Mouse (Mus musculus): ENCODE data around the gene Hmgcll1. TPM values are rescaled to one million over a fixed set of nuclear protein-coding genes. Genes with fewer than 3 reads are reported as not detected.

Gene Hmgcll1
- 5.3 and 6.7 TPM in 2 replicates for polyA plus RNA-seq (2016; fragmentation: Nextera tagmentation; extraction: Ambion mirVana)

DNA sequence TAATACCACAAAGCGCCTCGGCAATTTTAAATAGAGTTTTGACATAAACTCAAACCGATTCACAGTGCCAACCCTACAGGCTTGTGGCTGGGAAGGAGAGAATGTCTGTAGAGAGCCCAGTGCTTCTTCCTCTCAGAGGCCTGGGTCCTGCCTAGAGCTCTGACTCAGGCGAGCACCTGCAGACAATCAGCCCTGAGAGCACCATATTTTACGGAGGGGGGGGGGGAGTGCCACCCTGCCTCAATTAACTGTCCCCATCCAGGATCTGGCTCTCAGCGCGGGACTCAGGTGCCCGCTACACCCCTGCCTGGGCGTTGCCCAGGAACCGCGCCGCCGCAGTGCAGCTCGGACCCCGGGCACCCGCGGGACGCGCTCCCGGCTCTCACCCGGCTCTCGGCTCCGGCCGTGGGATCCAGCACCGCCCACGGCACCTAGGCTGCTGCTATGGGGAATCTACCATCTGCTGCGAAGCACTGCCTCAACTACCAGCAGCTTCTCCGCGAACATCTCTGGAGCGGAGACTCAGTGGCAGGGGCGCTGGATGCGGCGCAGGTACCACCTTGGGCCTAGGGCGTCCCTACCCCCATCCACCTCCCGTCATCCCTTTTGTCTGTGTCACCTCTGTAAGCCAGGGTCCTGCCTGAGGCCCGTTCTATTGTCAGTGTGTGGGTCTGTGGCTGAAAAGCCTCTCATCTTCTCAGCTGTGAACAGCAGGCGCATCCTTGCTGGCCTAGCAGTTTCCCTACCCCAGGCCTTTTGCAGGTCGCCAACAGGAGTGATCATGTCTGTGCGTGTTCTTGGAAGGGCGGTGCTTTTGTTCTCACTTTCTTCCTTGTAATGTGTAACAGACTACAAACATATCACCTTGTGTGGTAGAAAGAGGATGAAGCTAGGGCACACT is at the start of gene Hmgcll1:
Hmgcll1 (plus strand) TSS at position 225 of the 901 bp plus-strand sequence.
- no peaks in the 10 kb centered on the region for H3K27me3 ChIP-seq
- H3K9ac ChIP-seq (replicated peaks) = peak within 1 kb of the TSS; percentile 70
- peaks cover 26% of the 10 kb centered on the region for H3K4me1 ChIP-seq (replicated peaks)
- peak; percentile 79 for ATAC-seq (ENCODE audit: insufficient number of reproducible peaks, insufficient read depth, low FRiP score, low TSS enrichment, low read depth)
- H3K36me3 ChIP-seq = no peaks in the 10 kb centered on the region
- H3K9me3 ChIP-seq = no peaks in the 10 kb centered on the region
- peak within 1 kb of the TSS; percentile 58 for H3K4me3 ChIP-seq (replicated peaks)
- 4% methylated on average over 40 of the region's 40 CpGs for WGBS
- peak within 1 kb of the TSS; percentile 84 for H3K27ac ChIP-seq
- peak within 1 kb of the TSS; percentile 81 for H3K4me2 ChIP-seq

DNA sequence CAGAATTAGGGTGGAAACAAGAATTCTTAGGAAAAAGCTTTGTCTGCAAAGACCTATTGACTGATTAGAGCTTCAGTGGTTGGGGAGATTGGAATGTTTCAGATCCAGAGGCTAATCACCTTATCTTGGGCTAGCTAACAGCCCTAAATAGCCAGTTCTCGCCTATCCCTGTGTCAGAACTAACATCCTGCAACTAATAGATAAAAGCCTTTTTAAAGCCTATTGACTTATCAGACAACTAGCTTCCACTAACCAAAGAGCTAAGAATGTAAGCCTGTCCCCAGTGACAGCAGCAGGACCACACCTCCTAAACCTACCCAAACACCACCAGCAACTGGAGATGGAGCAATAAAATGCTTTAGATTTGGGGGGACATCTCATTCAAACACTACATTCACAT is 34.6 kb upstream of the Hmgcll1 start:
- Histone ChIP-seq H3K4me1 (replicated peaks) (no peaks in the 10 kb centered on the region), H3K9me3 (no peaks in the 10 kb centered on the region), H3K27ac (no peak overlapping the region), H3K4me3 (replicated peaks) (no peak overlapping the region), H3K27me3 (no peaks in the 10 kb centered on the region), H3K9ac (replicated peaks) (no peak overlapping the region), H3K4me2 (no peak overlapping the region), H3K36me3 (no peaks in the 10 kb centered on the region)
- no peak for ATAC-seq (ENCODE audit: insufficient number of reproducible peaks, insufficient read depth, low FRiP score, low TSS enrichment, low read depth)
- WGBS = 39% methylated on average over 1 of the region's 1 CpGs

DNA sequence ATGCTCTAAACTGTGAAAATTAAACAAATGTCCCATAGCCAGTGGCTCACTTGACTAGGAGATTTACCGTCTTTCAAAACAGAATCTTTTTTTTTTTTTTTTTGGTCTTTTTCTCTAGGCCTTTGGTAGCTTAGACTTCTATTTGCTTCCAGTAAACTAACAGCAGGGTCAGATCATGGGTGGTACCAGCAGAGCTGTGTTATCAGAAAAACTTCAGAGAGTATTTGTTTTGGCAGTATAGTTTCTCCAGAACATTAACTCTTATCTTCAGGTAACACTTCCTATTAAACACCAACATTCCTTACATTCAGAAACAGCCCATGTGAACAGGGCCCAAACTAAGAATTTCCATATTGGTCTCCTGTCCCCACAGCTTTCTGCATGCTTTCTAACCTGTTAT is 33.5 kb upstream of the Hmgcll1 start:
- Histone ChIP-seq H3K9ac (replicated peaks) (no peak overlapping the region), H3K9me3 (no peaks in the 10 kb centered on the region), H3K4me2 (no peak overlapping the region), H3K36me3 (no peaks in the 10 kb centered on the region), H3K4me3 (replicated peaks) (no peak overlapping the region), H3K4me1 (replicated peaks) (no peaks in the 10 kb centered on the region), H3K27me3 (no peaks in the 10 kb centered on the region), H3K27ac (no peak overlapping the region)
- 92% methylated on average over 1 of the region's 1 CpGs for WGBS
- no peak for ATAC-seq (ENCODE audit: insufficient number of reproducible peaks, insufficient read depth, low FRiP score, low TSS enrichment, low read depth)

DNA sequence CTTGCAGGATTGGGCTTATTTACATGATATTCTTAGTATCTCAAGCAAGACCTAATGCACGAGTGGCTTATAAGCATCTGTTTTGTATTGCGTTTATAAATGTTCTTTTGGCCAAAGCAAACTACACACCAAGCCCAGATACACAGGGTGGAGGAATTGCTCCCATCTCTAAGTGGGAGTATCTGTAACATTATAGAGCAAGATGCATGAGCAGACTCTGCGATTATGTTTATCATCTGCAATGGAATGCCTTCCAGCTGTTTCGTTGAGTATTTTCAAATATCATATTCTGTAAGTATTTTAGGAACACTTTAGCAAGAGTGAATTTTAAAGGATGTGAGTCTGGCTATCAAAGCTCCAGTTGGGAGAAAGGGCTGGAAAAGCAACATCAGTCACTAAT is 25.2 kb upstream of the Hmgcll1 start:
- Histone ChIP-seq H3K4me1 (replicated peaks) (no peaks in the 10 kb centered on the region), H3K4me3 (replicated peaks) (no peak overlapping the region), H3K27ac (no peak overlapping the region), H3K9me3 (no peaks in the 10 kb centered on the region), H3K9ac (replicated peaks) (no peak overlapping the region), H3K4me2 (no peak overlapping the region), H3K36me3 (no peaks in the 10 kb centered on the region), H3K27me3 (no peaks in the 10 kb centered on the region)
- WGBS = 88% methylated on average over 4 of the region's 4 CpGs
- no peak for ATAC-seq (ENCODE audit: insufficient number of reproducible peaks, insufficient read depth, low FRiP score, low TSS enrichment, low read depth)

DNA sequence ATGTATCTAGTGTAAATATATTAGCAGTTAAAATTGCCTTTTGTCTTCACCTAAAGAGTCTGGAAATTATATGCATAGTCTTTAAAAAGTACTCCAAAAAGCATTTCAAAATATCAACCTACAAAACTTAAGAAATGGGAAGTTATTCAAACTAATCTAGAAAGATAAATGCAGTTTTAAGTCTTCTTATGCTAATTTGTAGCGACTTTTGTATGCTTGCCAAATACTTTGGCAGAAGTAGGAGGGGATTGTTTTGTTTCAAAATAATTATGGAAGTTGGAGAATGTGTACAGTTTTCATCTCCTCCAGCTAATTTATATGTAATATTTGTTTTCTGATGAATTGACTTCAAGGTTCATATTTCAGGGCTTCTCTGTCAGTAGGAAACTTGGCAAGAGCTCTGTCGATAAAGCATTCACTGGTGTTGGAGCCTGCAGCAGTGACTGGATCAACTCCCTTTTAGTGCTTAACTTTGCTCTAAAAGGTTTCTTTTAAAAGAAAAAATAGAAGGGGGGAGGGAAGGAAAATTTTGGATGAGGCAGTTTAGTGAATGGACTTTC is 15.8 kb upstream of the Hmgcll1 start:
- H3K27me3 ChIP-seq = no peaks in the 10 kb centered on the region
- H3K4me1 ChIP-seq (replicated peaks) = peaks cover 4% of the 10 kb centered on the region; the same call in 1 of the 2 replicates
- no peak overlapping the region for H3K9ac ChIP-seq (replicated peaks)
- ATAC-seq (ENCODE audit: insufficient number of reproducible peaks, insufficient read depth, low FRiP score, low TSS enrichment, low read depth) = no peak
- 71% methylated on average over 2 of the region's 2 CpGs for WGBS
- no peaks in the 10 kb centered on the region for H3K36me3 ChIP-seq
- no peak overlapping the region for H3K4me3 ChIP-seq (replicated peaks)
- H3K9me3 ChIP-seq = no peaks in the 10 kb centered on the region
- H3K27ac ChIP-seq = no peak overlapping the region
- H3K4me2 ChIP-seq = no peak overlapping the region

DNA sequence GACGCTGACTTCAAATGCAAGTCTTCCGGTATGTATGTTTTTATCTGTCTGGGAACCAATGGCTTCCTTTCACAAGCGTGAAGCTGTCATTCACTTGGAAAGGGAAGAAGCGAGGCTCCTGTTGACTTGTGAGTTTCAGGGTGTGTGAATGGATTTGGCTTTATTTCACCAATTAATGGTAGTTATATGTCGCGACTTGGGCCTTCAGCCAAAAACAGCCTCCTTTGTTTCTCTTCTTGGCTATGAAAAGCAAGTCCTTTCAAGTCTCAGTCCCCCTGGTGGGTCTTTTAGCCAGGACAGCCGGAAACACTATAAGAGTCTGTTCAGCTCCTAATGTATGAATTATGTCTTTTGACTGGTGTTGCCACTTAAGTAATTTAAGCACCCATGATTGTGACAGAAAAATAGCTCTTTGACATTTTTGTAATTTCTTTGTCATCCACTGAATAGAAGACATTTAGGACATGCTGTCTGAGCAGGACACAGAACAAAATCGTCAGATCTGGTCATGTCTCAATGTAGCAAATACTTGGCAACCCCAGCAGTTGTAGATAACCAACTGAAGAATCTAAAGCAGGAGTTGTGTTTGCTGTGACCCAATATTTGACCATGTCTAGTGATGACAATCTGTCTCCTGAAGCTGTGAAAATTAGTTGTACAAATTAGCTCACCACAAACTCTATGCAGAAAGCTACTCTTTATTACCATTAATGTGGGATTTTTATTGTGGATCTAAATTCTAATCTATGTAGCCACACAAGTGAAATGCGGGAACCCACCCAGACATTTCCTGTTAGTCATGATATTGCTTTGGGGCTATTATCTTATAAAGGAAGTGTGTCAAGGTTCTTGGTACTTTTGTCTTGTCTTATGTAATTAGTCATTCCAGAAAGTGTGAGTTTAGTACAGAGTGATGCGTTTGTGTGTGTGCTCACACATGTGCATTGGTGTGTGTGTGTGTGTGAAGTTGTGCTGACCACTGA is 13.5 kb upstream of the Hmgcll1 start:
- Histone ChIP-seq H3K27me3 (no peaks in the 10 kb centered on the region), H3K4me3 (replicated peaks) (no peak overlapping the region), H3K27ac (no peak overlapping the region), H3K36me3 (no peaks in the 10 kb centered on the region), H3K9ac (replicated peaks) (no peak overlapping the region), H3K9me3 (no peaks in the 10 kb centered on the region), H3K4me2 (no peak overlapping the region), H3K4me1 (replicated peaks) (peaks cover 4% of the 10 kb centered on the region; the same call in 1 of the 2 replicates)
- ATAC-seq (ENCODE audit: insufficient number of reproducible peaks, insufficient read depth, low FRiP score, low TSS enrichment, low read depth) = no peak
- 72% methylated on average over 10 of the region's 10 CpGs for WGBS

DNA sequence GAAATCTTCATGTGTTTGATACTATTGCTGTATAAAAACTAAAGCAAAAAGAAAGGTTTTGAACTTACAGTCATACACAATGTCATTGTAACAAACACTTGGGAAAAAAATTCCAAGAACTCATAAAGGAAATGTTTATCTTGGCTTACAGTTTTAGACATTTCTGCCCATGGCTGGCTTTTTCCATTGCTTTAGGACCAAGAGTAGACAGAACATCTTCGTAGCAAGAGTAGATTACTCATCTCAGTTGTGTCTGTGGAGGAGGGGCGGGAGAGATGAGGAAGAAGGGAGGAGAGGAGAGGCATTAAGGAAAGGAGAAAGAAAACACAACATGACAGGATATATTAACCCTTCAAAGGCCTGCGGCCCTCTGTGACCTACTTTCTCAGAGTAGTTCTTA is 11.6 kb upstream of the Hmgcll1 start:
- Histone ChIP-seq H3K4me1 (replicated peaks) (peaks cover 9% of the 10 kb centered on the region), H3K4me3 (replicated peaks) (no peak overlapping the region), H3K27me3 (no peaks in the 10 kb centered on the region), H3K9ac (replicated peaks) (no peak overlapping the region), H3K36me3 (no peaks in the 10 kb centered on the region), H3K9me3 (no peaks in the 10 kb centered on the region), H3K4me2 (no peak overlapping the region), H3K27ac (no peak overlapping the region)
- 68% methylated on average over 3 of the region's 3 CpGs for WGBS
- no peak for ATAC-seq (ENCODE audit: insufficient number of reproducible peaks, insufficient read depth, low FRiP score, low TSS enrichment, low read depth)

DNA sequence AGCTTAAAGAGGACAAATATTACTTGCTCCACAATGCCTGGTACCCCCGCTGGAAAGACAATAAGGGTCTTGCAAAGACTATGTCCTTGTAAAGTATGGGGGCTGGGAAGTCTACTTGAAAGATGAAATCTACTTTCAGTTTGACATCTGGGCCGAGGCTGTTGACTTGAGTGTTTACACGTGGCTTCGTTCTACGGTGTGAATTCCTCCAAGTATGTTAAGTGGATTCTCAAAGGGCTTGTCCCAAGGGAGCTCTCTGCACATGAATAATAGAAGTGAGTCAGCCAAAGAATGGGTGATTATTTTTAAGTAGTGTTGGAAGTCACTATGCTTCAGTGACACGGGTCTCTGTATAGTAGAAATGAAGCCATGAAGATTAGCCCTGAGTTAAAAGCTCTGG is 11.0 kb upstream of the Hmgcll1 start:
- no peaks in the 10 kb centered on the region for H3K9me3 ChIP-seq
- H3K4me3 ChIP-seq (replicated peaks) = no peak overlapping the region
- no peaks in the 10 kb centered on the region for H3K36me3 ChIP-seq
- no peak for ATAC-seq (ENCODE audit: insufficient number of reproducible peaks, insufficient read depth, low FRiP score, low TSS enrichment, low read depth)
- no peaks in the 10 kb centered on the region for H3K27me3 ChIP-seq
- no peak overlapping the region for H3K9ac ChIP-seq (replicated peaks)
- H3K27ac ChIP-seq = no peak overlapping the region
- H3K4me1 ChIP-seq (replicated peaks) = peaks cover 9% of the 10 kb centered on the region
- H3K4me2 ChIP-seq = no peak overlapping the region
- 67% methylated on average over 6 of the region's 6 CpGs for WGBS

DNA sequence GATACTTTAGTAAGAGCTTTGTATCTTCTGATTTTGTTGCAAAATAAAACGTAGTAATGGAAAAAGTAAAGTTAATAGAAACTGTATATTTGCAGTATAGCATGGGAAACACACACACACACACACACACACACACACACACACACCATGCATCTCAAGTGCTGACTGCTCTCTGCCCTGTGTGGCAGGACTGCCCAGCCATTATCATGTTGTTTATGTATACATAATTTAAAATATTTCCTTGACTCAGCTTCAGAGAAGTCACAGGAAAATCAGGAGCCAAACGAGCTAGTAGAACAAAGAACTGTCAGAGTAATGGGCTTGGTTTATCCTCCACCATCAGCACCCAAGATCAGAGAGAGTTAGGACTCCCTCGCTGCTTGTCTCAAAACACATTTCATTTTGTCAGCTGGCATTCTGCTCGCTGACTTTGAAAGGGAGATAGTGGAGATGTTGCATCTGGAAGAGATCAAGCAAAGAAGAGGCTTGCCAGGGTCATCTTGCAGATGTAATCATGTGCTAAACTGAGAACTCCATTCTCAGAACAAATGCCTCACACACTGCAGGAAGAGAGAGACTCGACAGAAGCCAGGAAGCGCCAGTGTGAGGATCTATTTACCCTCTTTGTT is 7.2 kb upstream of the Hmgcll1 start:
- no peak for ATAC-seq (ENCODE audit: insufficient number of reproducible peaks, insufficient read depth, low FRiP score, low TSS enrichment, low read depth)
- Histone ChIP-seq H3K9me3 (no peaks in the 10 kb centered on the region), H3K36me3 (no peaks in the 10 kb centered on the region), H3K4me3 (replicated peaks) (no peak overlapping the region), H3K4me1 (replicated peaks) (peaks cover 5% of the 10 kb centered on the region; the same call in 1 of the 2 replicates), H3K27me3 (no peaks in the 10 kb centered on the region), H3K9ac (replicated peaks) (no peak overlapping the region), H3K27ac (no peak overlapping the region), H3K4me2 (no peak overlapping the region)
- WGBS = 25% methylated on average over 6 of the region's 6 CpGs

DNA sequence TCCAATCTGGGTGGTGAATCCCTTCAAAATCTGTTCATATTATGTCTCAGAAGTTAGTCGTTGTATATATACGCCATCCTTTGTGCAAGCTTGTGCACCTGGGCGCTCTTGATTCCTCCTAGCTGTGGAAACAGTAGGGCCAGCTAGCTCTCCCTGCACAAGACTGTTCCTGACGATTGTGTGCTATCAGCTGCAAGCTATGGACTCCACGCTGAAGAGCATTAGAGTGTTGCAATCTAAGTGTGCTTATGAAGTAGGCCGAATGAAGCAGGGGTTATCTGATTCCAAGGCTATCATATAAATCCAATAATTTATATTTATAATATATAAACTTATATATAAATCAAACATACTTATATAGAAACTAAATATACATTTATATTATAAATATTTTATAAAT is 866 bp upstream of the Hmgcll1 start:
- no peak overlapping the region for H3K27ac ChIP-seq
- H3K27me3 ChIP-seq = no peaks in the 10 kb centered on the region
- H3K36me3 ChIP-seq = no peaks in the 10 kb centered on the region
- no peaks in the 10 kb centered on the region for H3K9me3 ChIP-seq
- H3K9ac ChIP-seq (replicated peaks) = no peak overlapping the region
- H3K4me1 ChIP-seq (replicated peaks) = peaks cover 26% of the 10 kb centered on the region
- H3K4me3 ChIP-seq (replicated peaks) = no peak overlapping the region
- H3K4me2 ChIP-seq = no peak overlapping the region
- ATAC-seq (ENCODE audit: insufficient number of reproducible peaks, insufficient read depth, low FRiP score, low TSS enrichment, low read depth) = no peak
- WGBS = 82% methylated on average over 6 of the region's 6 CpGs

Data from limb, embryonic 12.5 days (tissue).